Mouse (Mus musculus) bone marrow macrophage, adult 2 months (primary cell): Measurements from ENCODE around the gene Tldc1.

ENCODE experiments used
- CTCF ChIP-seq: IDR thresholded peaks from 2 replicates; pipeline ENCODE4 v1.5.1; 2012; ENCODE audit warnings: low read depth, mild to moderate bottlenecking, low read length, moderate library complexity
- POLR2A ChIP-seq: IDR thresholded peaks from 2 replicates; pipeline ENCODE4 v1.6.1; 2012; ENCODE audit warnings: mild to moderate bottlenecking, low read depth, low read length, borderline replicate concordance

GRCm38 (mm10) chr8:119810953-119811499 is 32.8 kb upstream of the Tldc1 start:
- TF ChIP-seq POLR2A = no peak
- TF ChIP-seq CTCF = no peak
